Mouse (Mus musculus) bone marrow macrophage, adult 2 months (primary cell): ENCODE measurements around the gene Gzf1. TPM values are rescaled to one million over a fixed set of nuclear protein-coding genes. Genes with fewer than 3 reads are reported as not detected.
A peak's percentile ranks its signal among the peaks of the same experiment; 100 is the strongest.

Experiments
- H3K27ac ChIP-seq: 2 replicates; pipeline ENCODE4 v1.5.1; 2012; ENCODE audit warnings: low read depth, low read length; ENCODE audit not compliant: insufficient read depth
- H3K4me1 ChIP-seq: 2 replicates; pipeline ENCODE4 v1.6.1; 2012; ENCODE audit warnings: low read length; ENCODE audit not compliant: control insufficient read depth, insufficient read depth
- H3K4me3 ChIP-seq: 2 replicates; pipeline ENCODE4 v1.5.1; 2012; ENCODE audit warnings: mild to moderate bottlenecking, low read length, moderate library complexity; ENCODE audit not compliant: insufficient read depth
- CTCF ChIP-seq: IDR thresholded peaks from 2 replicates; pipeline ENCODE4 v1.5.1; 2012; ENCODE audit warnings: low read depth, mild to moderate bottlenecking, low read length, moderate library complexity
- POLR2A ChIP-seq: IDR thresholded peaks from 2 replicates; pipeline ENCODE4 v1.6.1; 2012; ENCODE audit warnings: mild to moderate bottlenecking, low read depth, low read length, borderline replicate concordance
- polyA plus RNA-seq: library from polyadenylated mRNA; stranded (reverse); fragments of >200 nt; gene quantifications from 2 replicates; pipeline ENCODE4 v1.2.4, GENCODE M21; 2012; ENCODE audit not compliant: missing spikeins, insufficient read depth, insufficient read length

Gzf1 gene
- polyA plus RNA-seq, 1 experiment: 18.5 TPM

DNA sequence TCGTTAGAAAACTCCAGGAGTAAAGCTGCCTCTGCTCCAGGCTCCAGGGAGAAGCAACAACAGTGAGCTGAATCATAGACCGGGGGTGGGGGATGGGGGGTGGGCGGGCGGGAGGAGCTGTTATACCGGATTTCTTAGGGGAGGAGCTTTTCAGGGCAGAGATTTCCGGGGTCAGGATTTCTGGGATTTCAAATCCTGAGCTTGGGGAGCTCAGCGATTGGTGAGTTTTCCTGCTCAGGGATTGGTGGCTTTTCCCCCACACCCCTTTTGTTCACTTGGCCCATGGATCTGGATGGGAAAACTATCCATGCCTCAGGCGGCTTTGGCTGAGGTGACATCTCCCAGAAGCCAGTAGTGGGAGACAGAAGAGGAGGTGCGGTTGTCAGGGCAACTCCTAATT lies 1.5 kb upstream of the Gzf1 start:
- H3K4me1 ChIP-seq: peaks cover 24% of the 10 kb centered on the region
- no peak overlapping the region for H3K4me3 ChIP-seq
- H3K27ac ChIP-seq: no peak overlapping the region

DNA sequence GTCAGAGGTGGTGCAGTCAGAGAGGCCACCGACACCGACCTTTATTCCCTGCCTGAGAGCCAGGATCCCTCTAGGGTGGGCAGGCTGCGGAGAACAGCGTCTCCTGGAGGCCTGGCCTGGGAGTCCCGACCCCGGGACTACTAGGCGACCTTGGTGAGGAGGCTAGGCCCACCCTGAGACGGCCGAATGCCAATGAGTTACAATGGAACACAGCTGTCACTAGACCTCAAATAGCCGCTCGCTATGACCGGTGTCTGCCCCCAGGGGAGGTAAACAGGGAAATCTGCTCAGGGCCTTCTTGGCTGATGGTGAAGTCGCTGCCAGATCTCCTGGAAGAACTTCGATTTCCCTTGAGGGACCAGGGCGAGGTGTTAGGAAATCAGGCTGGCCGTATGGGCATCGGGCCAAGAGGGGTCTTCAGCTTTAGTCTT lies 653 bp downstream of the Gzf1 start:
- TF ChIP-seq POLR2A (no peak), CTCF (peak; percentile 37)
- Histone ChIP-seq H3K4me1 (peaks cover 42% of the 10 kb centered on the region), H3K4me3 (peak overlapping the region; percentile 84)

More for the DNA sequence above, 1.5 kb upstream of the Gzf1 start:
- TF ChIP-seq CTCF (no peak), POLR2A (no peak)

DNA sequence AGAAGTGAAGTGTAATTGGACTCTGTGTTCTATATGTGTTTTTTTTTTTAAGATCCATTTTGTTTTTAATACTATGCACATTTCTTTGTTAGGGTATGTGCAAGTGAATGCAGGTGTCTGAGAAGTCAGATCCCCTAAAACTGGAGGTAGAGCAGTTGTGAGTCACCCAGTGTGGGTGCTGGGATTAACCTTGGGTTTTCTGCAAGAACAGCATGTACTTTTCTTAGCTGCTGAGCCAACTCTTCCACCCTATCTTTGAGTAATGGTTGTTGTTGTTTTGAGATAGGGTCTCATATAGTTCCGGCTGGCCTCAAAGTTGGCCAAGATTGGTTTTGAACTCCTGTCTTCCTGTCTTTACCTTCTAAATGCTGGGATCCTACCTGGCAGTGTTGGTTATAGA lies 2.2 kb downstream of the Gzf1 start:
- H3K27ac ChIP-seq: no peak overlapping the region
- H3K4me1 ChIP-seq: peaks cover 51% of the 10 kb centered on the region
- H3K4me3 ChIP-seq: no peak overlapping the region
- TF ChIP-seq POLR2A (no peak), CTCF (no peak)

More for the DNA sequence above, 653 bp downstream of the Gzf1 start:
- H3K27ac ChIP-seq: peak overlapping the region; percentile 24; the same call in 1 of the 2 replicates

DNA sequence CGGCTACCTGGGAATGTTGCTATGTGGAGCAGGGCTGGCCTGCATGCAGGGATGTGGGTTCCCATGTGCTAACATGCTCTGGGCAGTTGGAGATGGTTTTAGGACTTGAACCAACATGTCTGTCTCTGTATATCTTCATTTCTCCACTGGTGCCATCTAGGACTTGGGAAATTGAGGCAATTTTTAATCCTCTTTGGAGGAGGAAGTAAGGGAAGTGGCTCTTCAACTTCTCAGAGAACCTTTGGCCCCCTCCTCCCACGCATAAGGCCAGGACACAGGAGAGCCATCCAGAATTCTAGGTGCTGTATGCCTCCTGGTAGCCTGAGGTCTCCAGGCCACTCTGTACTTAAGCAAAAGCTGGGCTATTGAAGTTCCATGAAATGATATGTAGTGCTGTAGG lies 4.1 kb downstream of the Gzf1 start:
- no peak overlapping the region for H3K4me3 ChIP-seq
- TF ChIP-seq POLR2A: no peak
- 0 out of 2 replicates have a peak, but pooled peaks have one; percentile 7 for TF ChIP-seq CTCF

DNA sequence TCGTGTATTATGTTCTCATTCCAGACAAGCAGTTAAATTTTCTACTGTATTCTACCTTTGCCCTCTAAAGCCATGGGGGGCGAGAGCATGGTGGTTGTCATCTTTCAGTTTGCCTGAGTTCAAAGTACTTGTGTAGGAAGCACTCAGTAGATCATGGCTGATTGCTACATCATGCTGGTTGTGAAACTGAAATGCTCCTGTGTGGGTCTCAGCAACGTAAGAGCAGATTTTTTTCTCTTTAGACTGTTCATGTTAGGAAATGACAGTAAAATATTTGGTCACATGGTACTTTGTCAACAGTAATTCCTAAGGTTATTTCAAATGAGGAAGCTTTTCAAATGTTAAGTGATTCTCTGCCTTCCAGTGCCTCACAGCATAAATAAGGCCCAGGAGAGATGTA lies 4.9 kb downstream of the Gzf1 start:
- TF ChIP-seq CTCF (no peak), POLR2A (no peak)
- Histone ChIP-seq H3K4me3 (no peak overlapping the region), H3K27ac (peak overlapping the region; percentile 70)

More for the DNA sequence above, 4.1 kb downstream of the Gzf1 start:
- H3K27ac ChIP-seq: peak overlapping the region; percentile 70
- peaks cover 46% of the 10 kb centered on the region for H3K4me1 ChIP-seq

DNA sequence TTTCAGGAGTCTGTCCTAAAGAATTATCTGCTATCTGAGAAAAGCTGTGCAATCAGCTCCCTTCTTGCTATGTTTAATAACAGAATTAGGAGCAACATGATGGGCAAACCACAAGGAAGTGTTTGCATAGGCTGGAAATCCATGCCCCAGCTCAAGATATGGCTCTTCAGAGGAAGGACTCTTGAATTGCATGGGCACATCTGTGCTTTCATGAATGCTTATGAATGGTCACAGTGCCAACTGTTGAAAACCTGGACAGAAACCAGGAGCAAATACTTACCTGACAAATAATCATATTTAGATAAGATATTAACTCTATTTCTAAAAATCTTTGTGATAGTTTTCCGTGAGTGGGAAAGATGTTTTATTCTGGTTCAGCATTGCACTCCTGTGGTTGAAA lies 6.0 kb downstream of the Gzf1 start:
- TF ChIP-seq POLR2A (no peak), CTCF (no peak)
- Histone ChIP-seq H3K27ac (peak overlapping the region; percentile 48; the same call in 1 of the 2 replicates), H3K4me1 (peaks cover 46% of the 10 kb centered on the region), H3K4me3 (no peak overlapping the region)

More for the DNA sequence above, 4.9 kb downstream of the Gzf1 start:
- peaks cover 46% of the 10 kb centered on the region for H3K4me1 ChIP-seq

DNA sequence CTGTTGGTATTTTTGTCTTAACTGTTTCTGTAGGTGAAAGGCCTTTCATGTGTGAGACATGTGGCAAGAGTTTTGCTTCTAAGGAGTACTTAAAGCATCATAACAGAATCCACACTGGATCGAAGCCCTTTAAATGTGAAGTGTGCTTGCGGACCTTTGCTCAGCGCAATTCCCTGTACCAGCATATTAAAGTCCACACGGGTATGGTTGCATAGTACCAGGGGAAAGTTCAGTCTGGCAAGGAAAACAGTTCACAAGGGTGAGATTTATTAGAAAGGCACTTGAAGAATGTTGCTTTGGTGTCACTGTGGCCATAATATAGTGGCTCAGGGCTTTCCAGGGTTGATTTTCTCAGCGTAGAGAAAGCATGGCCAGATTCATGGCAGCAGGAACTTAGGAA lies 7.1 kb downstream of the Gzf1 start:
- H3K4me1 ChIP-seq: peaks cover 40% of the 10 kb centered on the region
- TF ChIP-seq POLR2A (no peak), CTCF (no peak)
- no peak overlapping the region for H3K27ac ChIP-seq
- no peak overlapping the region for H3K4me3 ChIP-seq

DNA sequence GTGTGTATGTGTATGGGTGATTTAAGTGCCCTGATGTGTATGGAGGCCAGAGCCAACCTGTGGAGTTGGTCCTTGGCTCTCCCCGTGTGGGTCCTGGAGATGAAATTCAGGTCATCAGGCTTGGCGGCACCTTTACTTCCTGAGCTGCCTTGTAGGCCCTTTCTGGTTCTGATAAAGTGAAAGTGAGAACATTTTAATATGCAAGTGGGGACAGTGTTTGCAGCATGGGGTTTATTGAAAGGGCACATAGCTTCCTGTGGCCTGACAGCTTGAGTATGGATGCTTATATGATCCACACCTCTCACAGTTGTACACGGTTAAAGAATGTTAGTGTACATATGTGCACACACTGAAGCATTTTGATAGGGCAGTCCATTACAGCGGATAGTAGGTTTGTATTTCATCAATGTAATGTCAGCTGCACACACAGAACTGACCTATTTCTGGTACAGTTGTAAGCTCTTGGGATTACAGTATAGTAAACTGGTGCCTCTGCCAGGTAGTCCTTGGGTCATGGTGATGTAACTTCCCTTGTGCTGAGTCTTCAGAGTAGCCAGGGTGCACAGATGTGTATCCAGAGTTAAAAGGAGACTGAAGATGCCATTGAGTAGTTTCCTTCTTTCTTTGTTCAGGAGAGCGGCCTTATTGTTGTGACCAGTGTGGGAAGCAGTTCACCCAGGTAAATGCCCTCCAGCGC lies 8.8 kb downstream of the Gzf1 start:
- TF ChIP-seq POLR2A (no peak), CTCF (no peak)
- peaks cover 27% of the 10 kb centered on the region for H3K4me1 ChIP-seq
- H3K4me3 ChIP-seq: no peak overlapping the region
- no peak overlapping the region for H3K27ac ChIP-seq

DNA sequence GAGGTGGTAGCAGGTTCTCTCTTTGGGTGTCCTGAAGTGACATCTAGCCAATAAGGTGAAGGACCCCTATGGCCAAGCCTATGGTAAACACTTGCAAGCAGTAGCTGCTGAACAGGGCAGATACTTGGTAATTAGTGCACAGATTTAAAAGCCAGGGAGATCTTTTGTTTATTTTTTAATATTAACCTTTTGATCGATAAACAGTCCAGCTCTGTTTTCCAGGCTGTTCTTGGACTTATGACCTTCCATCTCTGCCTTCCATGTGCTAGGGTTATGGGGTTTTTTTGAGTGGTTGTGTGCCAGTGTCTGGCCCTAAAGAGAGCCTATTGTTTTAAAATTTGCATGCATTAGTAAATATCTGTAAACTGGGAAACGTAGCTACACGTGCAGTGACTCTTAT lies 9.5 kb downstream of the Gzf1 start:
- Histone ChIP-seq H3K27ac (no peak overlapping the region), H3K4me3 (no peak overlapping the region), H3K4me1 (peaks cover 20% of the 10 kb centered on the region)
- TF ChIP-seq CTCF: no peak

DNA sequence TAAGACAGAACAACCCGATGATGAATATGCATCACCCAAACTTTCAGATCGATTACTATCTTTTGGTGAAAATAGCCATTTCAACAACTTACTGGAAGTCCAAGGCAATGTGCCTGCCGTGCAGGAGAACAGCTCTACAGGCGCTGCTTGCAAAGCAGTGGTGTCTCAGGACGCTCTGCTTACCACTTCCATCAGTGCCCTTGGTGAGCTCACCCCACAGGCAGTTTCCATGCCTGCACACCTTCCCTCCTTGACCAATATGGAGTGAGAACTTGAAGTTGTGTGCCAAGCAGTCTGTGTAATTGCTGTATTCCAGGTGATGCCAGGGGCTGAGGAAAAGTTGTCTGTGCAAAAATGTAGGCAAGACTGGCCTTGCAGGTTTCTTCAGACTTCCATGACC lies 10.0 kb downstream of the Gzf1 start:
- TF ChIP-seq CTCF (no peak), POLR2A (no peak)
- H3K4me1 ChIP-seq: peaks cover 17% of the 10 kb centered on the region
- H3K4me3 ChIP-seq: no peak overlapping the region
- no peak overlapping the region for H3K27ac ChIP-seq
